Mouse (Mus musculus) kidney, adult 18-20 months (tissue): ENCODE measurements around the gene Pigo.

Experiments
- DNase-seq: peaks from one replicate; pipeline ENCODE4 v3.0.0; 2021

Gene Pigo

DNA sequence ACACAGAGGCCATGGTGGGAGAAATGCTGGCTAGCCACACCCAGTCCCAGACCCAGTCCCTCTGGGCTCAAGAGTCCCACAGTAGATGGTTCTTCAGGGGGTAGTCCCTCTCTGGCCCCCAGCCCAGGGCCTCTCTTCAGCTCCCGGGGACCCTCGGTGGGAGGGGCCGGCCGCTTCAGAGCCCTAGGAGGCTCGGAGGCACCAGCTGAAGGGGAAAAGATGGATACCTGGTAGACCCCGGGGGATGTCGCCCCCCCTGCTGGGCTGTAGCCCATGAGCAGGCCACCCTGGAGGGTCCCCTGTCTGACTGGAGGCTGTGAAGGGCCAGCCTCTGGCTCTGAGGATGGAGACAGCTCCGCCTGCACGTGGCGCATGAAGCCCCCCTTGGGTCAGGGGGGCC lies 10.7 kb upstream of the Pigo start:
- no peak for DNase-seq

DNA sequence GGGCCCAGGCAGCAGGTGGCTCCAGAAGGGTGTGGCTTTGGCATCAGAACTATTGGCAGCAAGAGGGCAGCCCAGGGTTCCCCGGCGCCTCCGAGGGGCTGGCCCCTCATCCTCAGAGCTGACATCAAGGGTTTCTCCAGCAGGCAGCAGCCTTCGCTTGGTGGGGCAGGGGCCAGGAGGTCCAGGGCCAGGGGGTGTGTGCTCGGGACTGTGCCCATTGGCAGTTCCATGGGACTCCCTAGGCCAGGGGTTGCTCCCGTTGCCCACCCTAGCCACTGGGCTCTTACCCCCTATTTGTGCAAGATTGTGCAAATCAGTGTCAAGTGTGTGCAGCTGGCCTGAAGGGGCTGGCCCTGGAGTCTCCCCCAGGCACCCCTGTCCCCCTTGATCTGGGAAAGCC lies 10.2 kb upstream of the Pigo start:
- no peak for DNase-seq

DNA sequence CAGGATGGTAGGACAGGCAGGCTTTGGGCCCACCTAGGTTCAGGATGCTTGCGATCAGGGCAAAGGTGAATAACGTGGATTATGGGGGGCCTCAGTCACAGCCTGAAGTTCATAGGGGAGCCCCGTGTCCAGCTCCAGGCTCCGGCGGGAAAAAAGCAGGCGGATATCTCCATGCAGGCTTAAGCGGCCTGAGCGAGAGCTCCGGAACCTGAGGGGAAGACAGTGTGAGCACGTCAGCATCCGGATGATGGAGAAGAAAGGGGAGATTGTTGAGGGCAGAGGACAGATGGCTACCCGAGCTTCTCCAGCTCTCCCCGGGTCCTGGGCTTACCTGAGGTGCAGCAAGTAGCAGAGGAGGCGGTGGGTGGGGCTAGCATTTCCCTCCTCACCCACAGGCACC lies 7.9 kb upstream of the Pigo start:
- DNase-seq: no peak

DNA sequence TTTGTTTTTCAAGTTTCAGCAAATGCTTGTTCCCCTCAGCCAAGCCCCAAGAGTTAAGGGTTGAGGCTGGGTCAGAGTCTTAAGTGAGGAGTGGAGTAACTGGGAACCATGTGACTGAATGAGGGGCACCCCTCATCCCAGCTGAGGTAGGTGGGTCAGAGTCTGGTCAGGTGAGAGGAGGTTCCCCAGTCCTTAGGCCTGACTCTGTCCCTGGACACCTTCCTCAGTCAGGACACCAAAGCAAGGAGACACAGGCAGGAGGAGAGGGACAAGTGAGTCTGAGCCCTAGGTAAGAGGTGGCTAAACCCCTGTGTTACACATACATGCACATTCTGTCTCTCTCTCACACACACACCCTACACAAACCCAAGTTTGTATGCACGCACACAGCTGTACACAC lies 6.9 kb upstream of the Pigo start:
- no peak for DNase-seq

DNA sequence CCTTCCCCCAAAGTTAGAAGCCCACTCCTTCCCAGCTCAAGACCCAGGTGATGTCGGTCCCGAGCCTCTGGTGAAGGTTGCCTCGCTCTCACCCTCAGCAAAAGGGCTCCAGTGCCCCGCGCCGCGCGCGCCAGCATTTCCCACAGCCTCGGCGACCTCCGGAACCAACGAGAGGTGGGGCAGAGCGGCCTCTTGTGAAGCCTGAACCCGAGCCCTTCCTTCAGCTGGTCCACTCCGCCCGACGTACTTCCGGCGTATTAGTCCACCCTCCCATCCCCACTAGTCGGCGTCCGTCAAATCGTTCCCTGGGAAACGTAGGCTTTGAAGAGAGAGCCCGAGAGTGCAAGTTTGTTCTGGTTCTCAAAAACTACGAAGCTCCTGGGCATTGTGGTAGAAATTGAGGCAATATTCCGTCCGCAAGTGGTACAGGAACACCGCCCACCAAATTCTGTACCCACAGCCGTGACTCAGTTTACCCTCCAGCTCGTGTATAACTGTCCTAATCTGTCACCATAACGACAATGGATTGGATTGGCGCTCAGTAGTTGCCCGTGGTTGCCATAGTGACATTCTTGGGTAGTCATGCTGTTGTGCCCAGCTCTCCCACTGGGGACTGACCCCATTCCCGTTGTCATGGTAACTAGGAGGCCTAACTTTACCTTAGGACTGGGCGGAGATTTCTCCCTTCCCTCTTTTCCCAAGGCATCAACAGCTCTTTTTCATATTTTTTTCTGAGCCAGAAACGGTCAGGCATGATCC lies 5.8 kb upstream of the Pigo start, which contains the start of gene Stoml2:
TSS of gene Stoml2 (minus strand) at position 474 of the 759 bp plus-strand sequence.
- DNase-seq: peak; percentile 92

DNA sequence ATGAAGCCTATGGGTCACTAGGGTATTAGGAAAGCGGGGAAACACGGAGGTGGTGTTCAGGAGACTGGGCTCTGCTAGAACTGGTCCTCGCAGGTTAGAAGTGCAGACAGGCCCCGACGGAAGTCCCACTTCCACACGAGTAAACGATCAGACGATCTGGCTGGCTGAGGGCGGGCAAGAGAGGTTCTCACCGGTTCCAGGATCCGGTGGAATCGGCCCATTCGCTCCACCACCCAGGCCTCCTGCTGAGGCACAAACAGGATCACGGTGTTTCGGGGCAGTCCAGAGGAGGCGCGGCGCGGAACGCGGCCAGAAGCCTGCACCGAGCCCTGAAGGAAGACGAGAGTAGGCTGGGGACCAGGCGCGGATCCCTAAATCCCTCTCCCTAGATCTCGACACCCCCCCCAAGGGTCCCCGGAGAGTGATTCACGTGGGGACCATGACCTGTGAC lies 5.2 kb upstream of the Pigo start:
- no peak for DNase-seq

DNA sequence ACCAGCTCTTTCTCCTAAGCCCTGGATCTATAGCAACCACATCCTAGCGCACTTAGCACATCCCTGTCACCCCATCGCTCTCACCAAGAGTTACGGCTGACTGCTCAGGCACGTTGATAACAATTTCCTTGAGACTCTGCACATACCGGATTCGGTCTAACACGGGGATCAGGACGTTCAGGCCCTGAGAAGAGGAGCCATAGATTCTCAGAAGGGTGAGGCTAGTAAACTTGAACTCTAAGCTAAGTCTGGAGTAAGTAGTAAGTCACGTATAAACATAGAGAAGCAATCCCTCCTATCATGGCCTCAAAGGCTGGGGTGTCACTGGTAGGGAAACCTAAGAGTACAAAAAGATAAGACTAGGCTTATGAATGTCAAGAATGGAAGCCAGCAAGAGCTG lies 4.7 kb upstream of the Pigo start:
- DNase-seq: no peak

DNA sequence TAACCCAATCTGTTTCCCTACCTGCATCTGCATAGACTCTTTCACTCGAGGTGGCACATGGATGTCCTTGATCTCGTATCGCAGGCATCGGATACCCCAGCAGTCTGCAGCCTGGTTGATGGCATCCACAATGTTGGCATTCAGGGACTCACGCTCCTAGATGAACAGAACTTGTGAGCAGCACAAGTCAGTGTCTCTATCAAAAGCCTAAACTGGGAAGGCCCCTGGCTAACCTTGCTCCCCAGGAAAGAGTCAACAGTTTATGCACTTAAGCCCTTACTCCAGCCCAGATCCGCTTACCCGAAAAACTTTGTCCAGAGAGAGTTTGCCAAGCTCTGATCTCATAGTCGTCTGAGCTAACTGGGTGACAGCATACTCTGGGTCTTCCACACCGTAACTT lies 4.1 kb upstream of the Pigo start:
- DNase-seq: no peak

DNA sequence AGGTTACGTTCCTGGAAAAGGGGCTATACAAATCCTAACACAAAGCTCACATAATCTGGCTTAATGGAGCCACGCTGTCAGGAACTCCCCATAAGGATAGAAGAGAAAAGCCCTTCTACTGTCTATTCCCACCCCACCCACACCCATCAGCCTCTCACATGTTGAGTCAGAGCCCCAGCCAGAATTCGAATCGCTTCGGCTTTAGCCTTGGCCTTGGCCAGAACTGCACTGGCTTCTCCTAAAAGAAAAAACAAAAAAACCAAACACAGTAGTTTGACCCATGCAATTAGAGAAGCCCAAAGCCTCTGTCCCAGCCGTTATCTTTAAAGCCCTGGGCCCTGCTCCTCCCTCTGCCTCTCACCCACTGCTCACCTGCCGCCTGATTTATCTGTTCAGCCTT lies 3.5 kb upstream of the Pigo start:
- DNase-seq: no peak

DNA sequence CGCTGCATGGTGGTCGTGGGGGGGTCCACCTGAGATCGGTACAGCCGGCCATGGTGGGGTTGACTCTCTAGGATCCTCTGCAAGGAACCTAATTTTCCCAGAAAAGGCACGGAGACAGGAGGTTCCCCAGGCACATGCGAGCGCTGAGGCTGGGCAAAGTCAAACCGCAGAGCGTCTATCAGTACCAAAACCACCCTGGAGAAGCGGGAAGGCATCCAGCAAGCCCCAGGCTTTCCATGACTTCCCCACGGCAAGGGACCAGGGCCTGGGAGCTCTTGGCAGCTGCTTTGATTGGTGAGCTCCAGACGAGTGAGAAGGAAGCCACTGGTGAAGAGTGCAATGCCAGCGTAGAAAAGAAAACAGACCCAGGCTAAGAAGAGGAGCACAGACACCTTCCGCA lies 946 bp downstream of the Pigo start:
- no peak for DNase-seq

DNA sequence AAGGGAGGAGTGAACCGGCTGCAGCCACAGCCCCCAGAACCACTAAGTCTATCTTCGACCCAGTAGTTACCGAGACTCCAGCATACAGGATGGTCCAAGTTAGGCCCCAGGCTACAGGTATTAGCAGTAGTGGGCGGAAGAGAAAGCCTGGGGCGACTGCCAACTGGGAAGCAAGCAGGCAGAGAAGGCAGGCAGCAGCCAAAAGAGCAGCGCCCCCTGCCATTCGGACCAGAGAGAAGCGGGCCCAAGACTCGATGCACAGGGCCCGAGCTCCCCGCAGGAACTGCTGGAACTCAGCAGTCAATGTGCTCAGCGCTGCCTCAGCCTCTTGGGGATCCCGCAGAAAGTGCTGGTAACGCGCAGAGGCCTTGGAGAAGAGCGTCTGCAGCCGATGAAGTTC lies 4.3 kb downstream of the Pigo start:
- DNase-seq: no peak

DNA sequence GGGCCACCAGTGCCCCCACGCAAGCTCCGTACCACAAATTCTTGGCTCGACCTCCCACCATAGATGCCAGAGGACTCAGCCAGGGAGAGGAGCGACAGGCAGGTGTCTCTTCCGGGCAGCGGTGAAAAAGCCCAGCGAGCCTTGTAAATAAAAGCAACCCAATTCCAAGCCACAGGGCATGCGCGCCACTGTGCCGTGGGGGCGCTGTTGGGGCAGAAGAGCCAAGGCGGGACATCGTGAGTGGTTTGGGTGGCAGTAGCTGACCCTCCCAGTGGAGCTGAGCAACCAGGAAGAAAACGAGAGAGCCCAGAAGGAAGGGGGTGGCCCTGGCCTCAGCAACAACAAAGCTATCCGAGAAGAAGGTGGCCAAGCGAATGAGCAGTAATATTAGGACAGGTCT lies 4.7 kb downstream of the Pigo start:
- no peak for DNase-seq

DNA sequence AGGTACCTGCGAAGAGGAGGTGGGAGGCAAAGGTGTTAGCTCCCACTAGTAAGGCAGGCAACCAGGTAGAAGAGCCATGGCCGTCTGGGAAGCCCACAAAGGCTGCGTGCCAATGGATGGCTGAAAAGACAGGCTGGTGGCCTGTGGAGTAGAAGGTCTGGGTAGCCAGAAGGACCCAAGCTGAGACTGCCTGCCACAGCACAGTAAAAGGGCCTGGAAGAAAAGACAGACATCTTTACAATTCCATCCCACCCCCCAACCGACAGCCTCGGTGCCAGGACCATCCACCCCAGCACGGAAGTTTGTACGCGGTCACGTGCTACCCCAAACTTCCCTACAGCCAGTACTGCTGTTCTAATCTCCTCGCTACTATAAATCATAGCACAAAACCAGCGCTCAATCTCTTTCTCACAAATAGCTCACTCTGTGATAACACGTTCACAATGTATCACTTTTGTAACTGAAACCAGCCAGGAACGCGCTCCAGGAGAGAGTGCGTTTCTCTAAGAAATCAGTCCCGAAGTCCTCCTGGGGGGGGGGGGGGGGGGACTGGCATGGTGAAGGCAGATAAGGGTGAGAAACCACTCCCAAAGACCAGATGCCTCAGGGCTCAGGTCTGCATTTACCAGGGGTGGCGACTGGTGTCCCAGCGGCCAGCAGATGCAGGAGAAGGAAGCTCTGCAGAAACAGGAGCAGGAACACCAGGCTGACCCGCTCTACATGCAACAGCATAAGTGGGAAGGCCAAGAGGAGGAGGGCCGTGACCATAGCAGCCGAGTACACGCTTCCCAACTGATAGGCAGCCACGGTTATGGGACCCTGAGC lies 5.8 kb downstream of the Pigo start:
- DNase-seq: no peak

DNA sequence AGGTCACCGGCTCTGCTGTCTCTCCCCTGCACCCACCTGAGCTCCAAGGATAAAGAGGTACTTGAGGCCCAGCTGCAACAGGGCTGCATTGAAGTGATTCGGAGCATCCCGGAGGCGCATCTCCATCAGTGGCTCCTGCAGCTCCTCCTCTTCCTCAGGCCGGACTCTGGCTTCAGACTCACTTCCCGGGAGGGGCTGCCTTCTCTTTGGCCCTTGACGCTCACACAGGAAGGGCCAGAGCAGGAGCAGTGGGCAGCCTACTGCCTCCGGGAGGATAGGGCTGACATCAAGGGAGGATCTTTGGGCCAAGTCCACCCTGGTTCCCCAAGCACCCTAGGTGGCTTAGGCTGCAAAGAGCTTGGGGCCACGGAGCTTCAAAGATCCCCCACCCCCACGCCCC lies 6.4 kb downstream of the Pigo start:
- no peak for DNase-seq

DNA sequence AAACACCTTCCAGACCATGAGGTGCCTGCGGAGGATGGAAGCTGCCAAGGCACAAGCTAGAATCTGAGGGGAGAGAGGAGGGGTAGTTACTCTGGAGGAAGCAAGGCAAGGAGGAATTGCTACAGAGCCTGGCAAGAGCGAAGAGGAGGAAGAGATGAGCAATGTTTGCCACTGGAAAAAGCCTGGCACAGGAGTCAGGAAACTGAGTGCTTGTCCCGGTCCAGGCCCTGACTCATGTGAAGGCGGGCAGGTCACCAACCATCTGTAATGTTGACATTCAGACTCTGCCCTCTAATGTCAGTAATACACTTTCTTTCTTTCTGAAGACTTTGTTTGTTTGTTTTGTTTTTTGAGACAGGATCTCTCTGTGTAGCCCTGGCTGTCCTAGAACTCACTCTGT lies 7.5 kb downstream of the Pigo start:
- no peak for DNase-seq

DNA sequence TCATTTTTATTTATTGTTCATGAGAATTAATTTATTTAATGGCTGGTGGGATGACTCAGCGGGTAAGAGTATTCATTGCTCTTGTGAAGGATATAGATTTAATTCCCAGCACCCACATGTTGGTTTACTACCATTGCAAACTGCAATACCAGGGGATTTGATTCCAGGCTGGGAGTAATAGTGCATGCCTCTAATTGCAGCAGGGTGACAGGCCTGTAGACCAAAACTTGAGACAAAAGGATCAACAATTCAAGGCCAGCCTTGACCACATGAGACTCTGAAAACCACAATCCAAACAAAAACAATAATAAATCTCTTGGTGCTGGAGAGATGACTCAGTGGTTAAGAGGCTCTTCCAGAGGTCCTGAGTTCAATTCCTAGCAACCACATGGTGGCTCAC lies 13.5 kb downstream of the Pigo start:
- DNase-seq: no peak

DNA sequence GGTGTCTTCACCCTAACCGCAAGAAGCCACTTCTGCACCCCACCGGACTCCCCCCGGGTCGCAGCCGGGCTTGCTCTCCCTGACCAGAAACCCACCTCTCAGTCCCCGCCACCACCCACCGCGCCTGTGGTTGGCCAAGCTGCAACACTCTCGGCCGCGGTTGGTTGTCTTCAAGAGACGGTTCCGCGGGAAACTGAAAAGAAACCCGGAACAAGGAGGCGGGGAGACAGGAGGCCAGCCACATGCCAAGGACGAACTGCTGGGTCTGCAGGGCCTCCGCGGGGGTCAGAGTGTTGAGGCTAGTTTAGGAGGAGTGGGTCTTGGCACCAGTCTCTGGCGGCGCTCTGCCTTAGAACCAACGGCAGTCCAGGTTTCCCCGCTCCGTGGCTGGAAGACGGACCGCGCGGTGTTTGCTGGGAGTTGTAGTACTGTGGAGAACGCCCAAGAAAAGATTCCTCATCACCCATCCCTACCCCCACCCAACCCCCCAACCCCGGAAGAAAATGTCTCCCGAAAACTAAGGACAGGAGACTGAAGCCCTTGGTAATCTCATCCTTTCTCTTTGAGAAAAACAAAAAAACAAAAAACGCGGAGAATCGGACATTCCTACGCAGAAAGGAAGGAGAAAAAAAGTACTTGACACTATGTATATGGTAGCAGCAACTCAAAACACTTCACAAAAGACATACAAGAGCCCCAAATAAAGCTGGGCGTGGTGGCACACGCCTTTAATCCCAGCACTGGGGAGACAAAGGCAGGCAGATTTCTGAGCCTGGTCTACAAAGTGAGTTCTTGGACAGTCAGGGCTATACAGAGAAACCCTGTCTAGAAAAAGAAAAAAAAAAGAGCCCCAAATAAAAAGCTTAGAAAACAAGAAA lies 15.2 kb downstream of the Pigo start, which contains the start of gene Fancg:
TSS of gene Fancg (minus strand) at position 346 of the 878 bp plus-strand sequence.
- peak; percentile 87 for DNase-seq

DNA sequence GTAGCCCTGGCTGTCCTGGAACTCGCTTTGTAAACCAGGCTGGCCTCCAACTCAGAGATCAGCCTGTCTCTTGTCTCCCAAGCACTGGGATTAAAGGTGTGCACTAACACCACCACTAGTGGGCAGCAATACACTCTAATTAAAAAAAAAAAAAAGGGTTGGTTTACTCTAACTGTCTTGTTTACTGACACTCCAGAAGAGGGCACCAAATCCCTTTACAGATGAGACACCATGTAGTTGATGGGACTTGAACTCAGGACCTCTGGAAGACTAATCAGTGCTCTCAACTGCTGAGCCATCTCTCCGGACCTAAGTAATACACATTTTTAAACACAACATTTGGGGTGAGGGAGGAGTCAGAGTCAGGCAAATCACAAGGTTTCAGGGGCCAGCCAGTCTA lies 19.9 kb downstream of the Pigo start:
- peak; percentile 19 for DNase-seq

DNA sequence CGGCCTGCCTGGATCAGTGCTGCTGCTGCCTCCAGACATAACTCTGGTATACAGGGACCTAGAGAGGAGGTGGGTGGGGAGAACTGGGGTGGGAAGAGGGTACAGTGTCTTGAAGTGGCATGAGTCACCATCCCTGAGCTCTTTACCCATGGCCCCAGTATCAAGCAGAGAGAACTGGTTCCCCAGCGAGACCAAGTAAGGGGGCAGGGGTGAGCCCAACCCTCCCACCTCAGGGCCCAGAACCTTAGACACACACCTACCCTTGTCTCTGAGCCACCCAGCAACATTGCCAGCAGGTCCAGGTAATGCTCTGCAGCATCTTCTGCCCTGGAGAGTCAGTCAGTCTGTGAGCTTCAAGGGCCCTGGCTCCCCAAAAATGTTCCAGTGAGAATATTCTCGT lies 20.7 kb downstream of the Pigo start:
- no peak for DNase-seq

DNA sequence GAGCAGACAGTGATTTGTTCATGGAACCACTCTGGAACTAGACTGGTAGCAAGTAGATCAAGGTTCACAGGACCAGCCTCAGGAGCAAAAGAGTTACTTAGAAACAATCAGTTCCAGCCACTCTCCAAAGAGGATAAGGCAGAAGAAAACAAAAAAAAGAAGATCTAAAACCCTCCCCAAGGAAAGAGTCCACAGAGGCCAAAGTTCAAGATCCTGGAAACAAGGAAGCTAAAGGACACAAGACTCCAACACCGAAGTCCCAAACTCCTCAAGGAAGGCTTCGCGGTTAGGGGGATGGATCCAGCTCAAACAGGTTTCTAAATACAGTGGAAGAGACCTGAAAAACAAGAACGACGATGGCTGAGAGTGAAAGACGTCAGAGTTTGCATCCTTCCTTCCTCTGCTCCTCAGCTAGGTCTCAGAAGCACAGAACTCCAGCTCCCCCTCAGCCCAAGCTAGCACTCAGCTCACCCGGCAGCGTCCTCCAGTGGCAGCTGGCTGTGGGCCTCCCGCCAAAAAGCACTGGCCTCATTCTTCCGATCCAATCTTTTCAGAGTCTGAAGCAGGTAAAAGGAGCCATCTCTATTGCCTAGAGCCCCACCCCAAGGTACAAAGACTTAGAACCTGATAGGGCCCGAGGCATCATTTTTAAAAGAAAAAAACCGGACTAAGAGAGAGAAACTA lies 22.7 kb downstream of the Pigo start:
- DNase-seq: peak; percentile 19

DNA sequence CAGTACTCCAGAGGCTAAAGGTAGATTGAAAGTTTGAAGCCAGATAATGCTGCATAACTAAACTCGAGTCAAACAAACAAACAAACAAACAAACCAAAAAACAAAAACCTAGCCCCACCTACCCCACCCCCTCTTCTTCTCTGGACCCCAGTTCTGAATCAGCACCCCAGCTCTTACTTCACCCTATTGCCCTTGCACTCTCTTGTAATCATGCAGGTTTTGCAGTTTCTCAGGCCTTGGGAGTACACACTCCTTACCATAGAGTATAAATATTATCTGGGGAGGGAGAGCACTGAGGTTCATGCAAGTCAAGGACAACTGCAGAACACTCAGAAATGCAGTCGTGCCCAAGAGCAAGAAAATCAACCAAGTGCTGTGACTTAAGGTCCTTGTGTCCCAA lies 24.3 kb downstream of the Pigo start:
- DNase-seq: no peak

DNA sequence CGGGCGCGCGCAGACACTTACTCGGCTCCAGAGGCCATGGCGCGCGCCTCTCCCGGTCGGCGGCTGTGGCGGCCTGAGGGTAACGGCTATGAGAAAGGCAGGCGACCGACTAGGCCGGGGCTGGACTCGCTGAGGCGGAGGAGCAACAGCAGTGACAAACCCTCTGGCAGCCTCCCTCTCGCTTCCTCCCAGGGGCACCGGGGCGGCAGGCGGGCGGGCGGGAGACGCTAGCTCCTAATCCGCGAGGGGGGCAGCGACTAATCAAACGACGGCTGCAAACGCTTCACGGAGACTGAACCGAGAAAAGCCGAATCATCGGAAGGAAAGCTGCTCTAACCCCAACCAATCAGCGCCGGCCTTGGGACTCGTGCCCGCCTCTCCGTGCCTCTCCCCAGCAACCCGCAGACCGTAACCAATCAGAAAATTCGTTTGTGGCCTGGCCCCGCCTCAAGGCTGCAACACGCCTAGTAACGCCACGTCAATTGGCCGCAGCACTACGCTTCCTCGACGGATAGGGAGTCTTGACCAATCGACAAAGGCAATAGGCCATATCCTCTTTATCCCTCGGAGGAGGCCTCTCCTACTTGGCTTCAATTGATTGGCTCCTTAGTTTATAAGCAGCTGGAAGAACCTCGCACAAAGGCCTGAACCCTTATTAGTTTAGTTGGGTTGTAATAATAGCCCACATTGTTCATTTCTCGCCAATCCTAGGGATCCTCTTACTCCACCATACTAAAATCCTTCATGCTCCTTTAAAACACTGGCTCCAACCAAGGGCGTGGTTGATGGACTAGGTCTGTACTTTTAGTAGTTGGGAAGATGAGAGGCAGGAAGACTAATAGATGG lies 25.3 kb downstream of the Pigo start, which contains the start of gene Vcp:
TSS of gene Vcp (minus strand) at position 367 of the 846 bp plus-strand sequence.
- peak; percentile 98 for DNase-seq
